Mouse (Mus musculus) NIH3T3 (cell line): ENCODE measurements around the gene Clasrp.

Source experiments
- DNase-seq: peaks from one replicate; pipeline ENCODE4 v3.0.0-alpha.2; 2012; ENCODE audit warnings: low read depth

The Clasrp gene

GRCm38 (mm10) chr7:19563884-19564283 is 40.4 kb downstream of the Clasrp start:
- DNase-seq, result no peak

- peak; percentile 65 for DNase-seq
These were observed 41.5 kb downstream of the Clasrp start, which contains the start of gene Ppp1r37 for GRCm38 (mm10) chr7:19562643-19563410. TSS of gene Ppp1r37 (minus strand) at chr7:19563076.

- peak; percentile 99 for DNase-seq
These were observed 42.3 kb downstream of the Clasrp start for GRCm38 (mm10) chr7:19561765-19562642.

- DNase-seq, result peak; percentile 22
These were observed 42.9 kb downstream of the Clasrp start for GRCm38 (mm10) chr7:19561431-19561764.

GRCm38 (mm10) chr7:19560491-19561260 is 43.6 kb downstream of the Clasrp start:
- DNase-seq, result peak; percentile 50

- DNase-seq, result peak; percentile 45
These were observed 45.3 kb downstream of the Clasrp start for GRCm38 (mm10) chr7:19558965-19559364.

- no peak for DNase-seq
These were observed 46.0 kb downstream of the Clasrp start for GRCm38 (mm10) chr7:19557982-19558900.

- DNase-seq, result no peak
These were observed 47.2 kb downstream of the Clasrp start for GRCm38 (mm10) chr7:19557086-19557485.

GRCm38 (mm10) chr7:19554168-19554567 is 50.1 kb downstream of the Clasrp start:
- DNase-seq, result no peak

GRCm38 (mm10) chr7:19552443-19552842 is 51.8 kb downstream of the Clasrp start:
- no peak for DNase-seq

GRCm38 (mm10) chr7:19551634-19552033 is 52.7 kb downstream of the Clasrp start:
- no peak for DNase-seq

GRCm38 (mm10) chr7:19549394-19549793 is 54.9 kb downstream of the Clasrp start:
- no peak for DNase-seq

- DNase-seq, result no peak
These were observed 56.8 kb downstream of the Clasrp start for GRCm38 (mm10) chr7:19547344-19547969.

GRCm38 (mm10) chr7:19546007-19546406 is 58.3 kb downstream of the Clasrp start:
- peak; percentile 55 for DNase-seq

GRCm38 (mm10) chr7:19543584-19543983 is 60.7 kb downstream of the Clasrp start:
- DNase-seq, result no peak

GRCm38 (mm10) chr7:19542155-19542691 is 62.1 kb downstream of the Clasrp start:
- no peak for DNase-seq

- no peak for DNase-seq
These were observed 62.6 kb downstream of the Clasrp start for GRCm38 (mm10) chr7:19541681-19542154.

- DNase-seq, result no peak
These were observed 63.3 kb downstream of the Clasrp start for GRCm38 (mm10) chr7:19540771-19541566.

- no peak for DNase-seq
These were observed 69.6 kb downstream of the Clasrp start for GRCm38 (mm10) chr7:19534676-19535075.
